Mouse (Mus musculus) liver, adult 2 months (tissue): ENCODE results near the gene Tmem145. TPM values are rescaled to one million over a fixed set of nuclear protein-coding genes. Genes with fewer than 3 reads are reported as not detected.

Source experiments
- DNase-seq: peaks from one replicate; pipeline ENCODE4 v3.0.0-alpha.2; 2011; ENCODE audit warnings: low read depth, low spot score; ENCODE audit errors: extremely low read depth
- H3K27ac ChIP-seq: fragments of 200-500 bp; replicated peaks from 2 replicates; pipeline ENCODE4 v1.5.1; 2012; ENCODE audit warnings: low read depth, mild to moderate bottlenecking, control low read depth, inconsistent platforms, low read length; ENCODE audit not compliant: insufficient read depth
- H3K27me3 ChIP-seq: fragments of 200-500 bp; 2 replicates; pipeline ENCODE4 v1.6.1; 2012; ENCODE audit warnings: mild to moderate bottlenecking, moderate library complexity, low read length, inconsistent platforms; ENCODE audit not compliant: control insufficient read depth, insufficient read depth
- H3K36me3 ChIP-seq: fragments of 200-500 bp; 2 replicates; pipeline ENCODE4 v1.6.1; 2012; ENCODE audit warnings: low read length, inconsistent platforms; ENCODE audit not compliant: control insufficient read depth, insufficient read depth
- H3K4me1 ChIP-seq: fragments of 200-500 bp; 2 replicates; pipeline ENCODE4 v1.6.1; 2011; ENCODE audit warnings: low read length; ENCODE audit not compliant: control insufficient read depth, insufficient read depth
- H3K4me3 ChIP-seq: fragments of 200-500 bp; 2 replicates; pipeline ENCODE4 v1.5.1; 2011; ENCODE audit warnings: low read depth, mild to moderate bottlenecking, control low read depth, low read length, moderate library complexity; ENCODE audit not compliant: insufficient read depth
- H3K79me2 ChIP-seq: fragments of 200-500 bp; 2 replicates; pipeline ENCODE4 v1.6.1; 2012; ENCODE audit warnings: inconsistent platforms, mild to moderate bottlenecking, low read length, moderate library complexity; ENCODE audit not compliant: control insufficient read depth, insufficient read depth
- H3K9ac ChIP-seq: fragments of 200-500 bp; 2 replicates; pipeline ENCODE4 v1.6.1; 2012; ENCODE audit warnings: low read depth, mild to moderate bottlenecking, control low read depth, inconsistent platforms, low read length
- CTCF ChIP-seq: fragments of 200-500 bp; IDR thresholded peaks from 2 replicates; pipeline ENCODE4 v1.5.1; 2011; ENCODE audit warnings: low read depth, low read length, control low read depth
- POLR2A ChIP-seq: fragments of 200-500 bp; IDR thresholded peaks from 2 replicates; pipeline ENCODE4 v1.6.1; 2011; ENCODE audit warnings: low read length, control low read depth; ENCODE audit not compliant: insufficient read depth; ENCODE audit errors: extremely low read depth
- WGBS: fragments of 180-500 bp; shearing (Covaris S2); methylation state at CpG from one replicate; pipeline ENCODE4 v1.1.7; 2018; 5-methylcytosine and 5-hydroxymethylcytosine counted together
- polyA plus RNA-seq: library from polyadenylated mRNA; depleted of rRNA; stranded (reverse); fragments of >200 nt; gene quantifications from 2 replicates; pipeline ENCODE4 v1.2.3, GENCODE M21; 2012
- total RNA-seq: library from RNA; depleted of rRNA; stranded (reverse); fragments of >200 nt; gene quantifications from 2 replicates; pipeline ENCODE4 v1.2.3, GENCODE M21; 2014

The Tmem145 gene
- total and polyA plus RNA-seq, 2 experiments = not detected

DNA sequence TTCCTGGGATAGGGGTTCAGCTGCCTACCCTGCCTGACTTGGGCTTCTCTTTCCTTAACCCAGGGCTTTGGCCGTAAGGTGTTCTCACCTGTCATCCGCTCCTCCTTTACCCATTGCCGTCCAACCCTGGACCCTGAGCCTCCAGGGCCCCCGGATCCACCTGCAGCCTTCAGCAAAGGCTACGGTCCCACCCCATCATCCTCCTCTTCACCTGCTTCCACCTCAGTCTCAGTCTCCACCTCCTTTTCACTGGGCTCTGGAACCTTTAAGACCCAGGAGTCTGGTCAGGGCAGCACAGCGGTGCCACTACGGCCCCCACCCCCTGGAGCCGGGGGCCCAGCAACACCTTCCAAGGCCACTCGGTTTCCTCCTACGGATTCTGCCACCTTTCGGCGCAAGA, 17.9 kb upstream of the Tmem145 start:
- Histone ChIP-seq H3K4me3 (no peak overlapping the region), H3K79me2 (no peaks in the 10 kb centered on the region), H3K4me1 (peaks cover 4% of the 10 kb centered on the region), H3K36me3 (peaks cover 16% of the 10 kb centered on the region), H3K27ac (no peak overlapping the region), H3K27me3 (no peaks in the 10 kb centered on the region), H3K9ac (no peak overlapping the region)
- WGBS = 97% methylated on average over 12 of the region's 12 CpGs
- TF ChIP-seq POLR2A (no peak), CTCF (no peak)
- DNase-seq = no peak

DNA sequence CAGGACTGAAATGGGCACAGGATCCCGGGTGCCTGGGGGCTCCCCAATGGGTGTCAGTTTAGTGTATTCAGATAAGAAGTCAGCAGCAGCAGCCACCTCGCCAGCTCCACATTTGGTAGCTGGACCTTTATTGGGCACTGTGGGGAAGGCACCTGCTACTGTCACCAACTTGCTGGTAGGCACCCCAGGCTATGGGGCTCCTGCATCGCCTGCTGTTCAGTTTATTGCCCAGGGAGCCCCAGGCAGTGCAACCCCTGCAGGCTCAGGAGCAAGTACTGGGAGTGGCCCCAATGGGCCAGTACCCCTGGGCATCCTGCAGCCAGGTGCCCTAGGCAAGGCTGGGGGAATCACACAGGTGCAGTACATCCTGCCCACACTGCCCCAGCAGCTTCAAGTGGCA, 17.2 kb upstream of the Tmem145 start:
- H3K27me3 ChIP-seq = no peaks in the 10 kb centered on the region
- 95% methylated on average over 3 of the region's 3 CpGs for WGBS
- peaks cover 17% of the 10 kb centered on the region for H3K36me3 ChIP-seq
- no peak overlapping the region for H3K9ac ChIP-seq
- no peaks in the 10 kb centered on the region for H3K79me2 ChIP-seq
- no peak for TF ChIP-seq POLR2A
- H3K27ac ChIP-seq = no peak overlapping the region
- DNase-seq = no peak
- H3K4me1 ChIP-seq = no peaks in the 10 kb centered on the region
- no peak overlapping the region for H3K4me3 ChIP-seq

DNA sequence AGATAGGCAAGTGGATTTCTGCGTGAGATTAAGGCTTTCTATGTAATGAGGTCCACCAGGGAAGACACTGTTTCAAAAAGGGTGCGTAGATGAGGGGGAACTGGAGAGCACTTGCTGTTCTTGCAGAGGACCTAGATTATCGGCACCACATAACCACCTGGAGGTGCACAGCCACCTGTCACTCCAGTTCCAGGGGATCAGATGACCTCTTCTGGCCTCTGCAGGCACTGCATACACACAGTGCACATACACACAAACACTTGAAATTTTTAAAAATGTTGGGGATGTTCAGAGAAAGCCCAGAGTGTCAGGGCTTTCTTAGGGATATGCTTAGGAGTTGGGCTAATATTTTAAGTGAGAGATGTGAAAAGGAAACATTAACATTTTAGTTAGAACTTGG, 16.0 kb upstream of the Tmem145 start:
- no peak overlapping the region for H3K4me3 ChIP-seq
- TF ChIP-seq CTCF (0 out of 2 replicates have a peak, but pooled peaks have one; percentile 10), POLR2A (no peak)
- 100% methylated on average over 3 of the region's 3 CpGs for WGBS
- no peaks in the 10 kb centered on the region for H3K4me1 ChIP-seq
- no peaks in the 10 kb centered on the region for H3K27me3 ChIP-seq
- no peak overlapping the region for H3K27ac ChIP-seq
- H3K36me3 ChIP-seq = peaks cover 17% of the 10 kb centered on the region
- no peak overlapping the region for H3K9ac ChIP-seq
- DNase-seq = no peak
- H3K79me2 ChIP-seq = no peaks in the 10 kb centered on the region

DNA sequence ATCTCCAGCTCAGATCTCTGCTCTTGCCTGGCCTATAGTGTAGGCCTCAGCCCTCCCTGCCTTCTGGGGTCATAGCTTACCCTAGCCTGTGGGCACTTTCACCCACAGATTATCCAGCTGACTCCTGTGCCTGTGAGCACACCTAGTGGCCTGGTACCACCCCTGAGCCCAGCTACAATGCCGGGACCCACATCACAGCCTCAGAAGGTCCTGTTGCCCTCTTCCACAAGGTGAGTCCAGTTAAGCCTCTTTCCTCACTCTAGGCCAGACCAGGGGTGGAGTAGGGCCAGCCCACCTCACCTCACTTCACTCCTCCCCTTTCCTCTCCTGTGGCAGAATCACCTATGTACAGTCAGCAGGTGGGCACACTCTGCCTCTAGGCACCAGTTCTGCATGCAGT, 15.4 kb upstream of the Tmem145 start:
- WGBS = 100% methylated on average over 1 of the region's 1 CpGs
- Histone ChIP-seq H3K27ac (no peak overlapping the region), H3K4me3 (no peak overlapping the region), H3K36me3 (peaks cover 17% of the 10 kb centered on the region), H3K79me2 (no peaks in the 10 kb centered on the region), H3K9ac (no peak overlapping the region), H3K27me3 (no peaks in the 10 kb centered on the region), H3K4me1 (no peaks in the 10 kb centered on the region)
- TF ChIP-seq POLR2A (no peak), CTCF (no peak)
- no peak for DNase-seq

DNA sequence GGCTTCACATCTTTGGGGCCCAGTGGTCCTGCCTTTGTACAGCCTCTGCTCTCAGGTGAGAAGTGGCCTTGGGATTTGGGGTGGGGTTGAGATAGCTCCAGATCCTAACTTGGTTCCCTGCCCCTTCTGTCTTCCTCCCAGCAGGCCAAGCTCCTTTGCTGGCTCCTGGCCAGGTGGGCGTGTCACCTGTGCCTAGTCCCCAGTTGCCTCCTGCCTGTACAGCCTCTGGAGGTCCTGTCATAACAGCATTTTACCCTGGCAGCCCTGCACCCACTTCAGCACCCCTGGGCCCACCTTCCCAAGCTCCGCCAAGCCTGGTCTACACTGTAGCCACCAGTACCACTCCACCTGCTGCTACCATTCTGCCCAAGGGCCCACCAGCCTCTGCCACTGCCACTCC, 15.0 kb upstream of the Tmem145 start:
- peaks cover 17% of the 10 kb centered on the region for H3K36me3 ChIP-seq
- no peaks in the 10 kb centered on the region for H3K79me2 ChIP-seq
- no peak for DNase-seq
- no peaks in the 10 kb centered on the region for H3K27me3 ChIP-seq
- no peaks in the 10 kb centered on the region for H3K4me1 ChIP-seq
- no peak overlapping the region for H3K4me3 ChIP-seq
- H3K9ac ChIP-seq = no peak overlapping the region
- no peak overlapping the region for H3K27ac ChIP-seq
- 65% methylated on average over 2 of the region's 2 CpGs for WGBS
- TF ChIP-seq CTCF (no peak), POLR2A (no peak)

DNA sequence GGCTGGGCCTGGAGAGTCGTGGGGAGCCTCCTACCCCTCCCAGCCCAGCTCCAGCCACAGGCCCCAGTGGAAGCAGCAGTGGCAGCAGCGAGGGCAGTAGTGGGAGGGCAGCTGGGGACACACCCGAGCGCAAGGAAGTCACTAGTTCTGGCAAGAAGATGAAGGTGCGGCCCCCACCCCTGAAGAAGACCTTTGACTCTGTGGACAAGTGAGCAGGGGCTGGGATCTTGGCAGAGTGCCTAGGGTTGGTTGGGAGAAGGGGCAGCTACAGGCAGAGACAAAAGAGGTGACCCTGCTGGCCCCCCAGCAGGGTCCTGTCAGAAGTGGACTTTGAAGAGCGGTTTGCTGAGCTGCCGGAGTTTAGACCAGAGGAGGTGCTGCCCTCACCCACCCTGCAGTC, 13.8 kb upstream of the Tmem145 start:
- Histone ChIP-seq H3K4me3 (no peak overlapping the region), H3K27ac (no peak overlapping the region), H3K9ac (no peak overlapping the region), H3K4me1 (peaks cover 3% of the 10 kb centered on the region), H3K27me3 (no peaks in the 10 kb centered on the region), H3K79me2 (no peaks in the 10 kb centered on the region), H3K36me3 (peaks cover 8% of the 10 kb centered on the region; the same call in 1 of the 2 replicates)
- DNase-seq = no peak
- WGBS = 80% methylated on average over 7 of the region's 7 CpGs
- TF ChIP-seq CTCF = no peak
- no peak for TF ChIP-seq POLR2A
